Mouse (Mus musculus) brain, embryonic 14.5 days (tissue): ENCODE data around the gene S100a11.

Source experiments
- CTCF ChIP-seq: fragments of 200-500 bp; IDR thresholded peaks from 2 replicates; pipeline ENCODE4 v1.5.1; 2012; ENCODE audit warnings: inconsistent platforms, mild to moderate bottlenecking, moderate library complexity, borderline replicate concordance; ENCODE audit not compliant: insufficient read depth, insufficient read length; ENCODE audit errors: extremely low read depth
- POLR2A ChIP-seq: fragments of 200-500 bp; IDR thresholded peaks from 2 replicates; pipeline ENCODE4 v1.6.1; 2012; ENCODE audit warnings: mild to moderate bottlenecking, inconsistent platforms, borderline replicate concordance; ENCODE audit not compliant: poor library complexity, insufficient read depth, insufficient read length, severe bottlenecking; ENCODE audit errors: extremely low read depth

GRCm38 (mm10) chr3:93519856-93520329 is 395 bp upstream of the S100a11 start:
- TF ChIP-seq CTCF (no peak), POLR2A (no peak)
